Mouse (Mus musculus) hindbrain, embryonic 16.5 days (tissue): ENCODE results near the gene Cd247. TPM values are rescaled to one million over a fixed set of nuclear protein-coding genes. Genes with fewer than 3 reads are reported as not detected.
A peak's percentile ranks its signal among the peaks of the same experiment; 100 is the strongest.

Experiments
- ATAC-seq: fragments of 200-750 bp; cut with Nextera tagmentation; 2 replicates; pipeline ENCODE4 v1.8.0; 2017; ENCODE audit warnings: moderate TSS enrichment, moderate library complexity
- H3K27ac ChIP-seq: fragments of 300-500 bp; sonication (generic); 2 replicates; pipeline ENCODE4 v1.5.1; 2014; ENCODE audit warnings: low read depth, mild to moderate bottlenecking, control low read depth, low read length, moderate library complexity
- H3K27me3 ChIP-seq: fragments of 300-500 bp; sonication (generic); replicated peaks from 2 replicates; pipeline ENCODE4 v1.6.1; 2014; ENCODE audit warnings: low read length; ENCODE audit not compliant: control insufficient read depth, insufficient read depth
- H3K36me3 ChIP-seq: fragments of 300-500 bp; sonication (generic); 2 replicates; pipeline ENCODE4 v1.6.1; 2014; ENCODE audit warnings: mild to moderate bottlenecking, low read length, moderate library complexity, mixed read lengths; ENCODE audit not compliant: control insufficient read depth, insufficient read depth
- H3K4me1 ChIP-seq: fragments of 300-500 bp; sonication (generic); 2 replicates; pipeline ENCODE4 v1.6.1; 2014; ENCODE audit warnings: low read depth, low read length; ENCODE audit not compliant: control insufficient read depth, insufficient read depth
- H3K4me2 ChIP-seq: fragments of 300-500 bp; sonication (generic); 2 replicates; pipeline ENCODE4 v1.6.1; 2014; ENCODE audit warnings: mild to moderate bottlenecking, low read length, control low read depth, moderate library complexity
- H3K4me3 ChIP-seq: fragments of 300-500 bp; sonication (generic); 2 replicates; pipeline ENCODE4 v1.5.1; 2014; ENCODE audit warnings: mild to moderate bottlenecking, low read length, control low read depth, moderate library complexity
- H3K9ac ChIP-seq: fragments of 300-500 bp; sonication (generic); 2 replicates; pipeline ENCODE4 v1.6.1; 2014; ENCODE audit warnings: low read depth, mild to moderate bottlenecking, control low read depth, low read length, moderate library complexity
- H3K9me3 ChIP-seq: fragments of 300-500 bp; sonication (generic); 2 replicates; pipeline ENCODE4 v1.6.1; 2014; ENCODE audit warnings: mild to moderate bottlenecking, low read length, moderate library complexity; ENCODE audit not compliant: control insufficient read depth
- WGBS: fragments of 180-500 bp; shearing (Covaris S2); extraction: QIAGEN DNeasy Blood & Tissue Kit; methylation state at CpG from one replicate; pipeline ENCODE4 v1.1.7; 2014; 5-methylcytosine and 5-hydroxymethylcytosine counted together
- polyA plus RNA-seq: library from polyadenylated mRNA; unstranded; fragments of >200 nt; fragmentation: Nextera tagmentation; extraction: Ambion mirVana; gene quantifications from 2 replicates; pipeline ENCODE4 v1.2.1, GENCODE M21; 2015

Gene Cd247
- polyA plus RNA-seq, 1 experiment from 2014 or later: 0.46 TPM

GRCm38 (mm10) chr1:165852131-165852530 is 63.6 kb downstream of the Cd247 start:
- WGBS: 48% methylated on average over 5 of the region's 5 CpGs
- no peak overlapping the region for H3K9ac ChIP-seq
- no peak overlapping the region for H3K27ac ChIP-seq
- H3K9me3 ChIP-seq: no peaks in the 10 kb centered on the region
- H3K27me3 ChIP-seq: no peaks in the 10 kb centered on the region
- no peaks in the 10 kb centered on the region for H3K4me1 ChIP-seq
- H3K36me3 ChIP-seq: no peaks in the 10 kb centered on the region
- ATAC-seq: no peak
- no peak overlapping the region for H3K4me2 ChIP-seq
- H3K4me3 ChIP-seq: no peak overlapping the region

DNA sequence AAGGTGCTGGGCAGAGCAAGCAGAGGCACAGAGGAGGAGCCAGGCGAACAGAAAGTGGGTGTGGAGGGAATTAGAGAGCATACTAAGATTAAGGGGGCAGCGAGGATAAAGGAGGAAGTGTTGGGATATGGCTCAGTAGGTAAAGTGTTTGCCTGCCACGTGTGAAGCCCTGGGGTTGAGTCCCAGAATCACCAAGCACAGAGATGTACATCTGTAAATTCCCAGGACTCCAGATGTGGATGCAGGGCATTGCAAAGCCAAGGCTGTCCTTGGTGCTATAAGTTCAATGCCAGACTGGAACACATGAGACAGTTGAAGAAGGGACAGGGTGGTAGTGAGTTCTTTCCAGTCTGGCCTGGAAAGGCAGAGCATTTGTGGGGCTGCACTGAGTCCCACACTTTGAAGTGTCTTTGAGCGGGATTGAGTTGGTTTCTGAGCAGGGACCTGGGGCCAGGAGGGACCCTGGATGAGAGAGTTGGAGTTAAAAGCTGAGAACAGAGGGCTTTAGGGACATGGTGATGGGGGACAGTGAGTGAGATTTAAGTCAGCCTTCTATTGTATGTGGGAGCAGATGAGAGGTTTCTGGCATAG is 64.7 kb downstream of the Cd247 start:
- Histone ChIP-seq H3K9ac (no peak overlapping the region), H3K4me3 (no peak overlapping the region), H3K4me2 (no peak overlapping the region), H3K4me1 (no peaks in the 10 kb centered on the region), H3K27me3 (no peaks in the 10 kb centered on the region), H3K27ac (no peak overlapping the region), H3K36me3 (no peaks in the 10 kb centered on the region), H3K9me3 (no peaks in the 10 kb centered on the region)
- no peak for ATAC-seq
- 61% methylated on average over 4 of the region's 4 CpGs for WGBS

GRCm38 (mm10) chr1:165853729-165854420 is 65.4 kb downstream of the Cd247 start:
- WGBS: 64% methylated on average over 10 of the region's 10 CpGs
- H3K27me3 ChIP-seq: no peaks in the 10 kb centered on the region

DNA sequence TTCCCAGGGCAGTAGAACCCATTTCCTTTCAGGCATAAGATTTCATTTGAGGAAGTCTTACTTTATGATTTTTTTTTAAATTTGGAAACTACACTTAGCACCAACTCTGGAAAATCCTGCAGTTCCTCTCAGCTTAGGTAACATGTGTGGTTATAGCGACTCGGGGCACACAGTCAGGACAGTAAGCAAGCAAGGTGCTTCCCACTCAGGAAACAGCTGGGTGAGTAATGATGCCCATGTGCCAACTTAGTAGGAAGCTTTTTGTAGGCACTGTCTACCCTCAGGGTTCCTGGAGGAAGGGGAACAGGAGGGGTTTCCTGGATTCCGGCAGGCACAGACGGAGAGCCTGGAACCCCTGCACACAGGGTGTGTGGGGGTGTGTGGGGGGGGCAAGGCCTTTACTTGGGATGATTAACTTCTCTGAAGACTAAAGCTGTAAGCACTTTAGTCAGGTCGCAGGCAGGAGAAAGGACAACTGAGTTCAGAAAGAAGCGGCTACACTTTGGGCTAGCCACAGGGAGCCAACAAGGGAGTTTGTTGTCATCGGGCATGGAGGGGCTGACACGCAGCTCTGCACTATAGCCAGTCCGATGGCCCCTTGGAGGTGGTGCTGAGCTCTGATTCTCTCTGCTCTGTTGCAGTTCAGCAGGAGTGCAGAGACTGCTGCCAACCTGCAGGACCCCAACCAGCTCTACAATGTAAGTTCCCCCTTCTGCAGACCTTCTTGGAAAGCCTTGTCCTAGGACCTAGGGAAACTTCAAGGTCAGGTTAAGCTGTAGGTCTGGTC is 67.5 kb downstream of the Cd247 start:
- Histone ChIP-seq H3K4me3 (no peak overlapping the region), H3K4me1 (no peaks in the 10 kb centered on the region), H3K27me3 (no peaks in the 10 kb centered on the region), H3K9me3 (no peaks in the 10 kb centered on the region), H3K4me2 (no peak overlapping the region), H3K9ac (no peak overlapping the region), H3K36me3 (no peaks in the 10 kb centered on the region), H3K27ac (no peak overlapping the region)
- no peak for ATAC-seq
- WGBS: 49% methylated on average over 9 of the region's 9 CpGs

More at GRCm38 (mm10) chr1:165853729-165854420, 65.4 kb downstream of the Cd247 start:
- no peak overlapping the region for H3K9ac ChIP-seq
- no peak overlapping the region for H3K4me2 ChIP-seq
- H3K36me3 ChIP-seq: no peaks in the 10 kb centered on the region
- H3K27ac ChIP-seq: no peak overlapping the region
- H3K9me3 ChIP-seq: no peaks in the 10 kb centered on the region
- H3K4me3 ChIP-seq: no peak overlapping the region
- no peaks in the 10 kb centered on the region for H3K4me1 ChIP-seq
- peak; percentile 21; the same call in 1 of the 2 replicates for ATAC-seq

GRCm38 (mm10) chr1:165857279-165857678 is 68.8 kb downstream of the Cd247 start:
- Histone ChIP-seq H3K4me1 (no peaks in the 10 kb centered on the region), H3K27me3 (no peaks in the 10 kb centered on the region), H3K27ac (no peak overlapping the region), H3K4me3 (no peak overlapping the region), H3K4me2 (no peak overlapping the region), H3K36me3 (no peaks in the 10 kb centered on the region), H3K9me3 (no peaks in the 10 kb centered on the region), H3K9ac (no peak overlapping the region)
- 94% methylated on average over 11 of the region's 11 CpGs for WGBS
- ATAC-seq: no peak

DNA sequence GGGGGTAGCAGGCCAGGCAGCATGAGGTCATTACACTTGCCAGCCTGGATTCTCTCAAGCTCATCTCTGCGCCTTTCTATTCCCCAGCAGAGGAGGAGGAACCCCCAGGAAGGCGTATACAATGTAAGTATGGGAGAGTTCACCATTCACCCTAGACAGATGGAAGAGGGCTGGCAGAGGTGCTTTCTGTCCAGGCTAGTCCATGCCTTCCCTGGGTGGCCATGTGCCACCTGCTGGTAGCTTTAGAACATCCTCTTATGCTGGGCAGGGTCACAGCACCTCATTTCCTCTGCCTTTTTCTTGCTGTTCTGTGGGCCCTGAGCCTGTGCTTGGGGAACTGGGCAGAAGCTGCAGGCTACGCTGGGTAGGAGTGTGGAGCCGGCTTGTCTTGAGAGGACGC is 69.9 kb downstream of the Cd247 start:
- H3K36me3 ChIP-seq: no peaks in the 10 kb centered on the region
- H3K9me3 ChIP-seq: no peaks in the 10 kb centered on the region
- ATAC-seq: no peak
- no peaks in the 10 kb centered on the region for H3K4me1 ChIP-seq
- no peaks in the 10 kb centered on the region for H3K27me3 ChIP-seq
- 95% methylated on average over 5 of the region's 5 CpGs for WGBS
- H3K9ac ChIP-seq: no peak overlapping the region
- no peak overlapping the region for H3K4me3 ChIP-seq
- H3K4me2 ChIP-seq: no peak overlapping the region
- no peak overlapping the region for H3K27ac ChIP-seq

GRCm38 (mm10) chr1:165860373-165861234 is 72.1 kb downstream of the Cd247 start:
- Histone ChIP-seq H3K9ac (no peak overlapping the region), H3K4me3 (no peak overlapping the region), H3K9me3 (no peaks in the 10 kb centered on the region), H3K4me1 (no peaks in the 10 kb centered on the region), H3K36me3 (no peaks in the 10 kb centered on the region), H3K4me2 (no peak overlapping the region), H3K27ac (no peak overlapping the region), H3K27me3 (no peaks in the 10 kb centered on the region)
- 82% methylated on average over 9 of the region's 9 CpGs for WGBS
- ATAC-seq: no peak

GRCm38 (mm10) chr1:165861235-165861609 is 72.7 kb downstream of the Cd247 start:
- Histone ChIP-seq H3K36me3 (no peaks in the 10 kb centered on the region), H3K9me3 (no peaks in the 10 kb centered on the region), H3K4me1 (no peaks in the 10 kb centered on the region), H3K27me3 (no peaks in the 10 kb centered on the region), H3K4me3 (no peak overlapping the region), H3K27ac (no peak overlapping the region), H3K4me2 (no peak overlapping the region), H3K9ac (no peak overlapping the region)
- 67% methylated on average over 3 of the region's 3 CpGs for WGBS
- no peak; the same call in 1 of the 2 replicates for ATAC-seq
